Mouse (Mus musculus): ENCODE measurements around the gene Plxna4. TPM values are rescaled to one million over a fixed set of nuclear protein-coding genes. Genes with fewer than 3 reads are reported as not detected.

Plxna4 gene
- polyA plus RNA-seq (2012; rRNA removed), result 0.16 TPM in 2 replicates

DNA sequence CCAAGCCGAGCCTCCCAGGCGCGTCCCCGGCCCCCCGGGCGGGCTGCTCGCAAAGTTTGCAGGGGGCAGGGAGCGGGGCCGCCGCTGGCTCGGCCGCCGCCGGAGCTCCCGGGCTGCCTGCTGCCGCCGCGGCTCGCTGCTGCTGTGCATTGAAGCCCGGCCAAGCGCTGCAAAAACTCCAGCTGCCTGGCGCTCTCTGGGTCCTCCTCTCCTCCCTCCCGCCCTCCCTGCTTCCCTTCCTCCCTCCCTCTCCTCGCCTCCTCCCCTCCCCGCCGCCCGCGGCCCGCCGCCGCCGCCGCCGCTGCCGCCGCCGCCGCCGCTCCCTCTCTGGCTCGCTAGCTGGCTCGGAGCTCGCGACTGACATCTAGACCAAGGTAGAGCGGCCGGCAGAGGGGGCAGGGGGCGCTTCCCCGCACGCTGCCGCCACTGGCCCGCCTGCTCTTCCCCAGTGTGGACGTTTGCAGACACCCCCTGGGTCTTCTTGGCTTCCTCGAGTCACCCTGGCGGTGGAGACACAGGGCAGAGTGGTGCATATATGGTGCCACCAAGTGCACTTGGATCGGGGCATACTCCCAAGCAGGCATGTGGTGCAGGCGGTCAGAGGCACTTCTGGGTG lies at the start of gene Plxna4:
TSS of gene Plxna4 (minus strand) at position 137 of the 616 bp plus-strand sequence.

